Mouse (Mus musculus) CH12.LX (cell line): ENCODE measurements at regions not wholly inside any gene's neighbourhood (a gene's known extent, or its start where the extent isn't known, plus 50 kb on each side); places are given as distances from the start of the nearest gene placed in this dataset.

Source experiments
- DNase-seq: peaks from one replicate; pipeline ENCODE4 v3.0.0-alpha.2; 2013; ENCODE audit errors: extremely low read depth
- H3K27ac ChIP-seq: 2 replicates; pipeline ENCODE4 v1.5.1; 2012; ENCODE audit warnings: low read depth, mild to moderate bottlenecking, control low read depth, moderate library complexity; ENCODE audit not compliant: insufficient read depth
- H3K27me3 ChIP-seq: replicated peaks from 2 replicates; pipeline ENCODE3; 2012; ENCODE audit warnings: inconsistent platforms
- H3K36me3 ChIP-seq, 2 experiments: replicated peaks in 1 of 2; 2 replicates each; pipeline versions ENCODE3 to v1.6.1; 2012; ENCODE audit warnings: inconsistent platforms in 1 of 2, low read length in 1 of 2, mild to moderate bottlenecking in 1 of 2, mixed read lengths in 1 of 2, moderate library complexity in 1 of 2; ENCODE audit not compliant: control insufficient read depth in 1 of 2, insufficient read depth in 1 of 2
- H3K4me1 ChIP-seq, 2 experiments: 2 replicates each; pipeline ENCODE4 v1.6.1; 2012; ENCODE audit warnings: inconsistent platforms in 1 of 2, moderate library complexity in 1 of 2; ENCODE audit not compliant: insufficient read depth in 2 of 2, control insufficient read depth in 1 of 2
- H3K4me2 ChIP-seq: 2 replicates; pipeline ENCODE4 v1.6.1; 2012; ENCODE audit warnings: low read depth, mild to moderate bottlenecking, control low read depth; ENCODE audit not compliant: poor library complexity, insufficient read depth, severe bottlenecking
- H3K4me3 ChIP-seq, 3 experiments: fragments of 150-350 bp in 1 of 3; sonication (generic) in 1 of 3; replicated peaks in 1 of 3; 2 replicates each; pipeline versions ENCODE3 to v1.5.1; 2011 to 2012; ENCODE audit warnings: low read depth in 2 of 3, low read length in 2 of 3, mild to moderate bottlenecking in 2 of 3, moderate library complexity in 2 of 3, control low read depth in 1 of 3, improper control_type of control experiment in 1 of 3, inconsistent platforms in 1 of 3, mixed read lengths in 1 of 3; ENCODE audit not compliant: poor library complexity in 1 of 3
- H3K79me2 ChIP-seq: replicated peaks from 2 replicates; pipeline ENCODE4 v1.6.1; 2012; ENCODE audit warnings: mild to moderate bottlenecking, moderate library complexity; ENCODE audit not compliant: control insufficient read depth, poor library complexity, insufficient read depth, severe bottlenecking; ENCODE audit errors: extremely low read depth
- H3K9ac ChIP-seq: 2 replicates; pipeline ENCODE4 v1.6.1; 2012; ENCODE audit warnings: low read depth, mild to moderate bottlenecking, control low read depth, moderate library complexity; ENCODE audit not compliant: insufficient read depth
- H3K9me3 ChIP-seq: replicated peaks from 2 replicates; pipeline ENCODE3; 2012; ENCODE audit warnings: low read length, inconsistent platforms, mixed read lengths
- BHLHE40 ChIP-seq: IDR thresholded peaks from 2 replicates; pipeline ENCODE4 v1.6.1; 2011; ENCODE audit warnings: mild to moderate bottlenecking, low read depth, low read length, improper control_type of control experiment
- CHD1 ChIP-seq: IDR thresholded peaks from 2 replicates; pipeline ENCODE4 v1.6.1; 2012; ENCODE audit warnings: low read depth, low read length, improper control_type of control experiment, inconsistent platforms
- CHD2 ChIP-seq: IDR thresholded peaks from 2 replicates; pipeline ENCODE4 v1.6.1; 2011; ENCODE audit warnings: low read length, improper control_type of control experiment
- CTCF ChIP-seq, 2 experiments: IDR thresholded peaks in 1 of 2; conservative IDR thresholded peaks in 1 of 2; 2 replicates each; pipeline ENCODE4 v1.5.1; 2011 to 2012; ENCODE audit warnings: low read depth in 2 of 2, low read length in 2 of 2, improper control_type of control experiment in 1 of 2, inconsistent platforms in 1 of 2, mild to moderate bottlenecking in 1 of 2, moderate library complexity in 1 of 2
- E2F4 ChIP-seq: IDR thresholded peaks from 2 replicates; pipeline ENCODE4 v1.6.1; 2011; ENCODE audit warnings: low read depth, low read length, improper control_type of control experiment; ENCODE audit not compliant: insufficient replicate concordance
- ETS1 ChIP-seq: conservative IDR thresholded peaks from 2 replicates; pipeline ENCODE4 v1.6.1; 2012; ENCODE audit warnings: low read depth, mild to moderate bottlenecking, inconsistent platforms, low read length, improper control_type of control experiment, moderate library complexity
- IRF4 ChIP-seq: IDR thresholded peaks from 2 replicates; pipeline ENCODE4 v1.6.1; 2014; ENCODE audit warnings: low read depth, mild to moderate bottlenecking, inconsistent platforms, low read length, improper control_type of control experiment
- JUN ChIP-seq: IDR thresholded peaks from 2 replicates; pipeline ENCODE4 v1.6.1; 2011; ENCODE audit warnings: low read depth, mild to moderate bottlenecking, low read length, improper control_type of control experiment, moderate library complexity; ENCODE audit not compliant: insufficient read depth
- JUND ChIP-seq: conservative IDR thresholded peaks from 2 replicates; pipeline ENCODE4 v1.6.1; 2011; ENCODE audit warnings: low read depth, low read length, improper control_type of control experiment
- KAT2A ChIP-seq: IDR thresholded peaks from 2 replicates; pipeline ENCODE4 v1.6.1; 2012; ENCODE audit warnings: low read length, improper control_type of control experiment, inconsistent platforms; ENCODE audit not compliant: insufficient replicate concordance
- MXI1 ChIP-seq: IDR thresholded peaks from 2 replicates; pipeline ENCODE4 v1.6.1; 2011; ENCODE audit warnings: mild to moderate bottlenecking, low read depth, low read length, improper control_type of control experiment
- MYC ChIP-seq: IDR thresholded peaks from 2 replicates; pipeline ENCODE4 v1.6.1; 2011; ENCODE audit warnings: low read depth, mild to moderate bottlenecking, improper control_type of control experiment, low read length
- PAX5 ChIP-seq: IDR thresholded peaks from 2 replicates; pipeline ENCODE4 v1.6.1; 2012; ENCODE audit warnings: low read length, inconsistent platforms, mixed read lengths
- RCOR1 ChIP-seq: conservative IDR thresholded peaks from 2 replicates; pipeline ENCODE4 v1.6.1; 2012; ENCODE audit warnings: low read depth, mild to moderate bottlenecking, inconsistent platforms, low read length, improper control_type of control experiment
- SMC3 ChIP-seq: IDR thresholded peaks from 2 replicates; pipeline ENCODE4 v1.6.1; 2011; ENCODE audit warnings: low read depth, low read length, improper control_type of control experiment
- TBP ChIP-seq: conservative IDR thresholded peaks from 2 replicates; pipeline ENCODE4 v1.6.1; 2011; ENCODE audit warnings: low read depth, low read length, improper control_type of control experiment
- USF1 ChIP-seq: IDR thresholded peaks from 2 replicates; pipeline ENCODE4 v1.6.1; 2014; ENCODE audit warnings: low read depth, mild to moderate bottlenecking, inconsistent platforms, low read length, improper control_type of control experiment
- ZC3H11A ChIP-seq: IDR thresholded peaks from 2 replicates; pipeline ENCODE4 v1.6.1; 2012; ENCODE audit warnings: low read depth, mild to moderate bottlenecking, inconsistent platforms, low read length, improper control_type of control experiment
- dilution Hi-C: fragments of 300-500 bp; cut with MboI; formaldehyde crosslinking; loops from 2 replicates; pipeline ENCODE4 v1.14.3; 2020; ENCODE audit warnings: low sequenced_read_pairs; ENCODE audit not compliant: extremely low pct_unique_long_range_greater_than_20kb, extremely low pct_ligation_motif_present
- in situ Hi-C: fragments of 300-500 bp; cut with MboI; formaldehyde crosslinking; loops from 3 replicates; pipeline ENCODE4 v1.14.3; 2019; ENCODE audit warnings: low sequenced_read_pairs, low pct_ligation_motif_present, low pct_unique_long_range_greater_than_20kb, mixed read lengths

DNA sequence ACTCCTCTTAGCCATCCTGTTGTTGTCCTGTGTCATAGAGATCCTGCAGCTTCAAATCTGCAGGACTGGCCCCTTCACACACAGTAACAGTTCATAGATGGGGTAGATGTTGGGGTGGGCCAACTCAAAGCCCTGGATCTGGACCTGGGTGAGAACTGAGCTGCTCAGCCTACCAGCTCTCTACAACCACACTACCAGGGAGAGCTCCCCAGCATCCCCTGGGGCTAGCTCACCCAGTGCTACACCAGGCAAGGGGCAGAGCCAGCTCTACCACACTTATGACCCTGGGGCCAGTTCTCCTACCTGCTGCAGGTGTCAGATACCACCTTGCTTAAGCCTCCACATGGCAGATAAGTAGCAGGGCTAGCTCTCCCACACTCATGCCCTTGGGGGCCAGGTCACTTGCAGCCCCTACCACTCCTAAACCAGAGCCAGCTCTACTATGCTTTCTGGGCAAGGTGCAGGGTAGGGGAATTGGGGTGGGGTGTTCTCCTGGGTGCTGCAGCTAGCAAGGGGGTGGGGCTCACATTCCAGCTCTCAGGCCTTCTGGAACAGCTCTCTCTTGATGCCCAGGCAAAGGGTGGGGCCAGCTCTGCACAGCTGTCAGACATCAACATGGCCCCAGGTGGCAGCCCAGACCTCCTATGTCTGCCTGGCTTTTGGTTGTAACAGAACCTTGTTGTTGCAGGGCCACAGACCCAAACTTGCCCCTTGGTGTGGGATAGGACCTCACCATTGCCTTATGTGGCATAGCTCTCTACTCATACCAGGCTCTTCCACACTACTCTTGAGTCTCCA lies 62.4 kb upstream of the Tab2 start:
- no peak overlapping the region for H3K4me2 ChIP-seq
- dilution Hi-C loops (no loop called here), in situ Hi-C loops (no loop called here)
- DNase-seq = no peak
- H3K79me2 ChIP-seq = no peaks in the 10 kb centered on the region
- no peak for TF ChIP-seq KAT2A
- TF ChIP-seq IRF4 = no peak
- no peak for TF ChIP-seq JUND
- no peak for TF ChIP-seq CHD1
- no peak overlapping the region for H3K9ac ChIP-seq
- H3K9me3 ChIP-seq = no peaks in the 10 kb centered on the region
- H3K4me1 ChIP-seq = peaks cover 4 to 9% of the 10 kb centered on the region in 2 experiments; a peak in 3 of 4 replicates
- H3K36me3 ChIP-seq = no peaks in the 10 kb centered on the region
- no peaks in the 10 kb centered on the region for H3K27me3 ChIP-seq
- H3K4me3 ChIP-seq = no peak overlapping the region
- H3K27ac ChIP-seq = no peak overlapping the region

DNA sequence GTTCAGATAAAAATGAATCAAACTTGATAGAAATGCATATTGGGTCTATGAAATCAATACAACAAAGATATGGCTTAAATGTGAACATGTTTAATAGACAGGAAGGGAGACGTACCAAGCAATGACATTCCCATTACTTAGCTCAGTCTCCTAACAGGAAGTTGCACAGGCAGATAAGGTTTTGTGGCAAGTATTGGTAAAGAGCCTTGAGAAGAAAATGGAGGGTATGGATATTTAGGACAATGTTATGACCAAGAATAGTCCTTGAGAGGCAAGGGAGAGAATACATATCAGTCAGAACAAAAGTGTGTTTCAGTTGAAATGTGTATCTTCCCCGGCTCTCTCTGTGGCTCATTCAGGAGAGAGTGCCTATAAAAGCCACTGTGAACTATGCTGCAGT lies 60.7 kb upstream of the Tab2 start:
- DNase-seq = no peak
- dilution Hi-C loops = no loop called here
- H3K4me1 ChIP-seq = peaks cover 4 to 5% of the 10 kb centered on the region in 2 experiments; a peak in 3 of 4 replicates

DNA sequence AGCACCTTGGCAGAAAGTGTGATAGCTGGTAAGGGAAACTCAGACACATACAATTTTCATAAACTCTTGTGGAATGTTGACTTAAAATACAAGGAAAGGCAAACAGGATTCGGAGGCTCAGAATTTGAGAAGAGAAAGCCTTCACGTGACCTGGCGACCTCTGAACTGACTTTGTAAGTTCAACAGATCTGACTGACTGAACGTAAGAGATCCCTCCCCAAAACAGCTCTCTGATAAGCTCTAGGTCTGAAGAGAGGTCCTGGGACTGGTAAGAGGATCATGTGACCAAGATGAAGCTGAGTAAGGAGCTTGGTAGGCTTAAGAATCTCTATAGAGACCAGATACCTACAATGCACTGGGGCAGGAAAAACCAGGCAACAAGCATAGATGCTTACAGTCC lies 55.7 kb upstream of the Tab2 start:
- no peak overlapping the region for H3K4me3 ChIP-seq
- no peaks in the 10 kb centered on the region for H3K79me2 ChIP-seq
- no peak overlapping the region for H3K9ac ChIP-seq
- H3K27me3 ChIP-seq = no peaks in the 10 kb centered on the region
- no peaks in the 10 kb centered on the region for H3K36me3 ChIP-seq
- no peak overlapping the region for H3K27ac ChIP-seq
- no peaks in the 10 kb centered on the region for H3K9me3 ChIP-seq
- TF ChIP-seq BHLHE40 = no peak
- no peak for TF ChIP-seq CTCF (conservative IDR thresholded peaks at IDR 0.05 in 1 of 2, IDR thresholded peaks at IDR 0.05 in 1 of 2; ENCODE audit: low read depth in 2 of 2, low read length in 2 of 2)
- TF ChIP-seq ETS1 = no peak
- no peak for TF ChIP-seq TBP
- TF ChIP-seq MXI1 = no peak
- H3K4me2 ChIP-seq = no peak overlapping the region
- dilution Hi-C loops (no loop called here), in situ Hi-C loops (no loop called here)
- peaks cover 16 to 37% of the 10 kb centered on the region in 2 experiments for H3K4me1 ChIP-seq
- no peak for DNase-seq

More for the DNA sequence above, 60.7 kb upstream of the Tab2 start:
- Histone ChIP-seq H3K4me2 (no peak overlapping the region), H3K27me3 (no peaks in the 10 kb centered on the region), H3K27ac (no peak overlapping the region), H3K36me3 (no peaks in the 10 kb centered on the region), H3K79me2 (no peaks in the 10 kb centered on the region), H3K9me3 (no peaks in the 10 kb centered on the region), H3K4me3 (no peak overlapping the region), H3K9ac (no peak overlapping the region)
- TF ChIP-seq CHD2 (no peak), JUND (no peak), RCOR1 (no peak), MYC (no peak), JUN (no peak), KAT2A (no peak), E2F4 (no peak), ZC3H11A (no peak), SMC3 (no peak), MXI1 (no peak), PAX5 (no peak), USF1 (no peak)
- in situ Hi-C loops = no loop called here
